Mouse (Mus musculus) MEL (cell line): ENCODE measurements around the gene 4932438A13Rik. TPM values are rescaled to one million over a fixed set of nuclear protein-coding genes. Genes with fewer than 3 reads are reported as not detected.

Experiments
- DNase-seq: peaks from one replicate; pipeline ENCODE4 v3.0.0; 2011; ENCODE audit warnings: low read depth, low spot score
- H3K27ac ChIP-seq: 2 replicates; pipeline ENCODE4 v1.5.1; 2012; ENCODE audit warnings: low read depth, mild to moderate bottlenecking, control low read depth, low read length, moderate library complexity; ENCODE audit not compliant: control insufficient read depth
- H3K27me3 ChIP-seq, 2 experiments: fragments of 150-350 bp in 1 of 2; sonication (generic) in 1 of 2; 2 replicates each; pipeline ENCODE4 v1.6.1; 2012; ENCODE audit warnings: low read length in 2 of 2, mild to moderate bottlenecking in 2 of 2, improper control_type of control experiment in 1 of 2, moderate library complexity in 1 of 2; ENCODE audit not compliant: insufficient read depth in 2 of 2, control insufficient read depth in 1 of 2
- H3K36me3 ChIP-seq, 2 experiments: 2 replicates each; pipeline ENCODE4 v1.6.1; 2012 to 2014; ENCODE audit warnings: low read length in 2 of 2, improper control_type of control experiment in 1 of 2, inconsistent platforms in 1 of 2, mild to moderate bottlenecking in 1 of 2; ENCODE audit not compliant: insufficient read depth in 2 of 2, control insufficient read depth in 1 of 2
- H3K4me1 ChIP-seq, 2 experiments: fragments of 150-350 bp in 1 of 2; sonication (generic) in 1 of 2; 2 replicates each; pipeline ENCODE4 v1.6.1; 2012; ENCODE audit warnings: low read length in 2 of 2, improper control_type of control experiment in 1 of 2, mild to moderate bottlenecking in 1 of 2; ENCODE audit not compliant: insufficient read depth in 2 of 2, control insufficient read depth in 1 of 2
- H3K4me3 ChIP-seq, 2 experiments: fragments of 150-350 bp in 1 of 2; sonication (generic) in 1 of 2; 2 replicates each; pipeline ENCODE4 v1.5.1; 2012; ENCODE audit warnings: low read depth in 2 of 2, low read length in 2 of 2, mild to moderate bottlenecking in 2 of 2, moderate library complexity in 2 of 2, control low read depth in 1 of 2, improper control_type of control experiment in 1 of 2; ENCODE audit not compliant: control insufficient read depth in 1 of 2, insufficient read depth in 1 of 2
- H3K79me2 ChIP-seq: 2 replicates; pipeline ENCODE4 v1.6.1; 2012; ENCODE audit warnings: mild to moderate bottlenecking, low read length, moderate library complexity; ENCODE audit not compliant: control insufficient read depth, poor library complexity, insufficient read depth
- H3K9ac ChIP-seq: 2 replicates; pipeline ENCODE4 v1.6.1; 2012; ENCODE audit warnings: low read depth, mild to moderate bottlenecking, control low read depth, low read length, moderate library complexity; ENCODE audit not compliant: control insufficient read depth, poor library complexity, severe bottlenecking
- H3K9me3 ChIP-seq: fragments of 150-350 bp; sonication (generic); replicated peaks from 2 replicates; pipeline ENCODE4 v1.6.1; 2012; ENCODE audit warnings: mild to moderate bottlenecking, low read length, improper control_type of control experiment, moderate library complexity; ENCODE audit not compliant: insufficient read depth
- CHD1 ChIP-seq: IDR thresholded peaks from 2 replicates; pipeline ENCODE4 v1.6.1; 2012; ENCODE audit warnings: low read depth, mild to moderate bottlenecking, inconsistent platforms, low read length, improper control_type of control experiment
- CTCF ChIP-seq, 3 experiments: IDR thresholded peaks in 2 of 3; conservative IDR thresholded peaks in 1 of 3; 2 replicates each; pipeline ENCODE4 v1.5.1; 2011 to 2012; ENCODE audit warnings: low read length in 3 of 3, low read depth in 2 of 3, mild to moderate bottlenecking in 2 of 3, improper control_type of control experiment in 1 of 3, inconsistent platforms in 1 of 3, mixed read lengths in 1 of 3, moderate library complexity in 1 of 3; ENCODE audit not compliant: control insufficient read depth in 1 of 3, insufficient read depth in 1 of 3, poor library complexity in 1 of 3, severe bottlenecking in 1 of 3
- ELF1 ChIP-seq: IDR thresholded peaks from 2 replicates; pipeline ENCODE4 v1.6.1; 2014; ENCODE audit warnings: low read depth, mild to moderate bottlenecking, inconsistent platforms, low read length, improper control_type of control experiment, moderate library complexity
- EP300 ChIP-seq, 2 experiments: IDR thresholded peaks; 2 replicates each; pipeline ENCODE4 v1.6.1; 2011; ENCODE audit warnings: improper control_type of control experiment in 2 of 2, low read length in 2 of 2, low read depth in 1 of 2, mild to moderate bottlenecking in 1 of 2
- ETS1 ChIP-seq: IDR thresholded peaks from 2 replicates; pipeline ENCODE4 v1.6.1; 2012; ENCODE audit warnings: low read depth, mild to moderate bottlenecking, inconsistent platforms, low read length, improper control_type of control experiment, moderate library complexity
- GATA1 ChIP-seq: IDR thresholded peaks from 2 replicates; pipeline ENCODE4 v1.6.1; 2011; ENCODE audit warnings: low read depth, low read length, improper control_type of control experiment
- HCFC1 ChIP-seq: IDR thresholded peaks from 2 replicates; pipeline ENCODE4 v1.6.1; 2012; ENCODE audit warnings: low read depth, mild to moderate bottlenecking, inconsistent platforms, low read length, improper control_type of control experiment, moderate library complexity
- KAT2A ChIP-seq: conservative IDR thresholded peaks from 2 replicates; pipeline ENCODE4 v1.6.1; 2012; ENCODE audit warnings: low read depth, low read length, improper control_type of control experiment, inconsistent platforms
- MAX ChIP-seq: IDR thresholded peaks from 2 replicates; pipeline ENCODE4 v1.6.1; 2011; ENCODE audit warnings: low read length, improper control_type of control experiment
- MEF2A ChIP-seq: IDR thresholded peaks from 2 replicates; pipeline ENCODE4 v1.6.1; 2014; ENCODE audit warnings: low read depth, mild to moderate bottlenecking, inconsistent platforms, low read length, improper control_type of control experiment; ENCODE audit not compliant: poor library complexity, insufficient replicate concordance, severe bottlenecking; ENCODE audit errors: extremely low read depth
- MXI1 ChIP-seq: IDR thresholded peaks from 2 replicates; pipeline ENCODE4 v1.6.1; 2011; ENCODE audit warnings: mild to moderate bottlenecking, low read depth, low read length, improper control_type of control experiment
- NELFE ChIP-seq: IDR thresholded peaks from 2 replicates; pipeline ENCODE4 v1.6.1; 2011; ENCODE audit warnings: low read depth, low read length, improper control_type of control experiment
- NRF1 ChIP-seq: IDR thresholded peaks from 2 replicates; pipeline ENCODE4 v1.6.1; 2014; ENCODE audit warnings: low read depth, mild to moderate bottlenecking, inconsistent platforms, low read length, improper control_type of control experiment, moderate library complexity; ENCODE audit not compliant: poor library complexity, insufficient read depth, severe bottlenecking
- POLR2A ChIP-seq, 2 experiments: IDR thresholded peaks; 2 replicates each; pipeline ENCODE4 v1.6.1; 2011 to 2012; ENCODE audit warnings: low read length in 2 of 2, mild to moderate bottlenecking in 2 of 2, control low read depth in 1 of 2, improper control_type of control experiment in 1 of 2, low read depth in 1 of 2, moderate library complexity in 1 of 2; ENCODE audit not compliant: control insufficient read depth in 1 of 2, insufficient read depth in 1 of 2, poor library complexity in 1 of 2
- POLR2AphosphoS5 ChIP-seq: IDR thresholded peaks from 2 replicates; pipeline ENCODE4 v1.6.1; 2012; ENCODE audit warnings: low read depth, borderline replicate concordance, mild to moderate bottlenecking, inconsistent platforms, low read length, moderate library complexity, mixed read lengths
- RAD21 ChIP-seq: IDR thresholded peaks from 2 replicates; pipeline ENCODE4 v1.6.1; 2011; ENCODE audit warnings: mild to moderate bottlenecking, low read depth, low read length, improper control_type of control experiment
- RCOR1 ChIP-seq: IDR thresholded peaks from 2 replicates; pipeline ENCODE4 v1.6.1; 2012; ENCODE audit warnings: low read depth, mild to moderate bottlenecking, inconsistent platforms, low read length, improper control_type of control experiment
- SIN3A ChIP-seq: IDR thresholded peaks from 2 replicates; pipeline ENCODE4 v1.6.1; 2012; ENCODE audit warnings: low read length, improper control_type of control experiment, inconsistent platforms
- TAL1 ChIP-seq: IDR thresholded peaks from 2 replicates; pipeline ENCODE4 v1.6.1; 2012; ENCODE audit warnings: mild to moderate bottlenecking, inconsistent platforms, low read length, moderate library complexity, mixed read lengths
- TBP ChIP-seq: IDR thresholded peaks from 2 replicates; pipeline ENCODE4 v1.8.0; 2011; ENCODE audit warnings: low read depth, low read length, improper control_type of control experiment
- USF1 ChIP-seq: IDR thresholded peaks from 2 replicates; pipeline ENCODE4 v1.6.1; 2014; ENCODE audit warnings: low read depth, mild to moderate bottlenecking, inconsistent platforms, low read length, improper control_type of control experiment, moderate library complexity
- ZC3H11A ChIP-seq: IDR thresholded peaks from 2 replicates; pipeline ENCODE4 v1.6.1; 2012; ENCODE audit warnings: low read depth, mild to moderate bottlenecking, inconsistent platforms, low read length, improper control_type of control experiment
- ZNF384 ChIP-seq: IDR thresholded peaks from 2 replicates; pipeline ENCODE4 v1.6.1; 2012; ENCODE audit warnings: low read depth, mild to moderate bottlenecking, inconsistent platforms, low read length, improper control_type of control experiment
- polyA plus RNA-seq, 2 experiments: library from polyadenylated mRNA; stranded (reverse) in 1 of 2; unstranded in 1 of 2; fragments of >175 nt in 1 of 2; fragments of >200 nt in 1 of 2; gene quantifications; 2 replicates each; pipeline versions ENCODE4 v1.2.1 to v1.2.4; 2012; ENCODE audit warnings: low replicate concordance in 2 of 2, low read depth in 1 of 2; ENCODE audit not compliant: insufficient read length in 2 of 2, insufficient read depth in 1 of 2, missing spikeins in 1 of 2
- total RNA-seq: library from RNA; depleted of rRNA; stranded (reverse); fragments of 300-350 nt; gene quantifications from 2 replicates; pipeline ENCODE4 v1.2.3, GENCODE M21; 2012

Gene 4932438A13Rik
- total and polyA plus RNA-seq, 3 experiments: 11.7 to 102 (median 14.3) TPM

GRCm38 (mm10) chr3:36862721-36863275, at the start of gene 4932438A13Rik (continued):
- TF ChIP-seq RAD21: no peak
- TF ChIP-seq TBP: no peak
- no peak for TF ChIP-seq USF1
- TF ChIP-seq, all 39 proteins: peak for 11

- H3K9ac ChIP-seq: no peak overlapping the region
- TF ChIP-seq EP300 (IDR thresholded peaks at IDR 0.05; ENCODE audit: low read depth in 1 of 2, low read length in 2 of 2) (no peak), SIN3A (no peak), GATA1 (no peak), USF1 (no peak), POLR2AphosphoS5 (no peak), TAL1 (no peak), NRF1 (no peak), MEF2A (no peak), MAX (no peak), RAD21 (no peak), KAT2A (no peak), RCOR1 (no peak)
- H3K4me1 ChIP-seq: no peaks in the 10 kb centered on the region
These were observed 46.3 kb upstream of the 4932438A13Rik start for GRCm38 (mm10) chr3:36816633-36817032.

GRCm38 (mm10) chr3:36819402-36819801, 43.5 kb upstream of the 4932438A13Rik start:
- H3K9me3 ChIP-seq: no peaks in the 10 kb centered on the region
- H3K36me3 ChIP-seq: no peaks in the 10 kb centered on the region
- H3K27ac ChIP-seq: no peak overlapping the region
- no peaks in the 10 kb centered on the region for H3K27me3 ChIP-seq
- TF ChIP-seq ZNF384: no peak
- no peak for TF ChIP-seq ELF1
- no peak for TF ChIP-seq ETS1
- no peak for TF ChIP-seq NELFE
- TF ChIP-seq POLR2A (IDR thresholded peaks at IDR 0.05; ENCODE audit: control insufficient read depth in 1 of 2, insufficient read depth in 1 of 2, low read depth in 1 of 2, low read length in 2 of 2, poor library complexity in 1 of 2): no peak
- no peak for TF ChIP-seq CTCF (IDR thresholded peaks at IDR 0.05 in 2 of 3, conservative IDR thresholded peaks at IDR 0.05 in 1 of 3; ENCODE audit: control insufficient read depth in 1 of 3, insufficient read depth in 1 of 3, low read depth in 2 of 3, low read length in 3 of 3, poor library complexity in 1 of 3, severe bottlenecking in 1 of 3)
- TF ChIP-seq ZC3H11A: no peak
- TF ChIP-seq RAD21: no peak
- TF ChIP-seq HCFC1: no peak
- TF ChIP-seq KAT2A: no peak
- no peak for TF ChIP-seq CHD1
- no peak for TF ChIP-seq MXI1
- no peak for TF ChIP-seq GATA1
- H3K9ac ChIP-seq: no peak overlapping the region
- H3K4me3 ChIP-seq: no peak overlapping the region
- no peaks in the 10 kb centered on the region for H3K4me1 ChIP-seq
- no peak for DNase-seq
- H3K79me2 ChIP-seq: no peaks in the 10 kb centered on the region

More at GRCm38 (mm10) chr3:36816633-36817032, 46.3 kb upstream of the 4932438A13Rik start:
- no peaks in the 10 kb centered on the region for H3K9me3 ChIP-seq
- no peak overlapping the region for H3K27ac ChIP-seq
- no peaks in the 10 kb centered on the region for H3K27me3 ChIP-seq
- no peak overlapping the region for H3K4me3 ChIP-seq
- H3K36me3 ChIP-seq: no peaks in the 10 kb centered on the region
- H3K79me2 ChIP-seq: no peaks in the 10 kb centered on the region
- DNase-seq: no peak
